Mouse (Mus musculus): ENCODE data around the gene Krtap3-1.

Krtap3-1 gene

DNA sequence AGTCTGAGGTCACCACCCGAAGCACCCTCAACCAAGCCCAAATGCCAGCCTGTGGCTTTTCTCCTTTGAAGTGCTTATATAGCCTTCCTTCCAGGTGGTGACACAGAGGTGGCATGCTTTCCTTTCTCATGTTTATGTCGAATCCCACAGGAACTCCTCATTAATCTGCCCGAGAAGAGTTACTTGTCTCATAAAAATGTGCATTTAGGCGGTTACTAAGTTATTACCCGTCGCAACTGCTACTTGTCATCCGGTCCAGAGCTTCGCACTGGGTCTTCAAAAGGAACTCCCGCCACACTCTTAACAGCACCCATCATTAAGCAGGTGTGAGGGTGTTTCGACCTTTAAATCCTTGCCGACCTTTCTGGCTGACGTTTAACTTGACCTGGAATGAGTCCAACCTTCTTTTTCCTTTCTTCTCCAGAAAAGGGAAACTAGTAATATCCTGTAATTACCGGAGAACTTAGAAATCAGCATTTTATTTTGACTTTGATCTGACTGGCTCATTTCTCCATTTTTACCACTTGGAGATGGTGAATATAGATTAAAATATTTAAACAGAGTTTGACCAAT lies 45.1 kb downstream of the Krtap3-1 start, which contains the start of gene Krt39:
TSS of gene Krt39 (minus strand) at position 51 of the 573 bp plus-strand sequence.
- no peak for DNase-seq (ENCODE audit: low read depth, low spot score)

All from skeletal muscle tissue, adult 2 months (tissue).